Mouse (Mus musculus): ENCODE results near the gene Ugt1a7c.
"Not testable (repeated sequence)": the region's sequence is repeated elsewhere in the genome, so short reads cannot be mapped to it uniquely, and the experiment has no call there.

Ugt1a7c gene

DNA sequence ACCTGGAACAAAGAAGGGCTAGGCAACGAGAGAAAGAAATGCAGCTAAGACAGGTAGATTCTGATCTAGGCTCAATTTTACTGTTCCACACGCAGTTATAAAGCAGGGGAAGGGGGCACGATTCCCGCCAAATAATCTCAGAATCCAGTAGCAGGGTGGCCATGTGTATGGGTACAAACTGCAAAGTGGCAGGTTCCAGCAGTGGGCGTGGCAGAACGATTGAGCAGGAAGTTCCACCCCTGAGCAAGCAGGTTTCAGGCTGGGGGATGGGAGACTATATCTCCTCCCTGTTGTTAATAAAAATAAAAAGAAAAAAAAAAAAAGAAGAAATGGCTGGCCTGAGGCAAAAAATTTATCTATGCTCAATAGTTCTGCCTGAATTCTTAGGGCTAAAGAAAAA is 17.9 kb downstream of the Ugt1a7c start:
- DNase-seq (ENCODE audit: low read depth, low spot score), result not testable (repeated sequence)

GRCm38 (mm10) chr1:88120550-88120949 is 25.7 kb downstream of the Ugt1a7c start:
- DNase-seq (ENCODE audit: low read depth, low spot score), result not testable (repeated sequence)

DNA sequence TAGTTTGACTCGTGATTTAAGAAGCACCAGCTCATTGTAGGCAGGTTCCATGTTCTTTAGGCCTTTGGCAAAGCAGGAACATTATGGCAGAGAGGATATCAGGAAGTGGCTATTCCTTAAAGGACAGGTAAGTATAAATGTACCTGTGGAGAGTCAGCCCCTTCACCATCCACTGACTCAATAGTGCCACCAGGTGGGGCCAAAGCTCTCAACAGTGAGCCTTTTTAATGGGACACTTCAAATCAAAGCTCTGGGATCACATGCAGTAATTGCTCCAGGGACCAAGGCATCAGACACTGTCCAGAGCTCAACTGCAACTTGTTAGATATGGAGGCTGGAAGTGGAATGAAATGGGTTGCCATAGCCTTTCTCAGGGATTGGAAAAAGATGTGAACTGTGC is 26.7 kb downstream of the Ugt1a7c start:
- not testable (repeated sequence) for DNase-seq (ENCODE audit: low read depth, low spot score)

DNA sequence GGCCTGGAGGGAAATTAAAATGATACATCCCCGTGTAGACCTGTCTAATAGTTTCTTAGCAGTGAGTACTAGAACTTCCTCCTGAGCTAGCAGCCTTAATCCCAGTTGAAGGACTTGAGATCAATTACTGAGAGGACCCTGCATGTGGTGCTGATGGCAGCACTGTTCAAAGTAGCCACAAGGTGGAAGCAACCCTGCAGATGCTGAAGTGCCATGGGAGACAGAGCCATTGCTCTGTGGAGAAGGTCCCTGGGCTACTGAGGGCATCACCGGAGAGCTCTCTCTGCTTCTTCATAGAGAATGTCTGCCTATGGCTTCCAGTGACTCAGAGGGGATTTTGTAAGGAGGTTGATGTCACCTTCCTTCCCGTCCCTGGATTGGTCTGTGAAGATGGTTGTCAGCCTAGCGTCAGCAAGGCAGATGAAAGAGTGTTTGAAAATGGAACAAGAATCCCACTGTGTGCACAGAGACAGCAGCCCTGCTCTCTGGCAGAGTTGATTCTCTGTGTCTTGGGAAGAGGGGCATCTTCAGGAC is 31.0 kb downstream of the Ugt1a7c start:
- DNase-seq (ENCODE audit: low read depth, low spot score), result not testable (repeated sequence)

- DNase-seq (ENCODE audit: low read depth, low spot score), result not testable (repeated sequence)
Observed at GRCm38 (mm10) chr1:88129091-88129490, 34.2 kb downstream of the Ugt1a7c start.

GRCm38 (mm10) chr1:88130223-88130622 is 35.4 kb downstream of the Ugt1a7c start:
- DNase-seq (ENCODE audit: low read depth, low spot score), result not testable (repeated sequence)

DNA sequence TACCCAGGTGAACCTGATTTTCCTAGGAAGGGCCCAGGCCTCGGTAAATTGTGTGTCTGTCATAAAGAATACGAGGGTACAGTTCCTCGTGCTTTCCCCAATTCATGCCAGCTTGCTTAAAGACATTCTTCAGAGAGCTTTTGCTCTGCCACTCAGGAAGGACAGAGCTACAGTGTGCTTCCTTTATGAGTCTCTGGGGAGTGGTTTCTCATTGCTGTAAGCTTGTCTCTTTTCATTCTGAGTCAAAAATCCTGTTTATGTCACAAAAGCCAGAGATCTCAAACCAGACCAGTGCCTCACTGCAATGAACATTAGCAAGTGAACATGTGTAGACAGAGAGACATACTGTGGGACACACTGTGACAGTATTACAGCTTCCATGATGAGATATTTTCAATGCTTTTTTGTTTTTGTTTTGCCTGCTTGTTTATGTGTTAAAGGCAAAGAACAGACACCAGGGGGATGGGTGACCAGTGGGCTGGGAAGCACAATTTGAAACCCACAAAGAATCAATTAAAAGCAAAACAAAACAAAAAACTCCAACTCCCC is 39.1 kb downstream of the Ugt1a7c start:
- no peak for DNase-seq (ENCODE audit: low read depth, low spot score)

- DNase-seq (ENCODE audit: low read depth, low spot score), result not testable (repeated sequence)
Observed at GRCm38 (mm10) chr1:88134457-88135011, 39.7 kb downstream of the Ugt1a7c start, which contains the start of gene Ugt1a6a. TSS of gene Ugt1a6a (plus strand) at chr1:88134809.

- DNase-seq (ENCODE audit: low read depth, low spot score), result not testable (repeated sequence)
Observed at GRCm38 (mm10) chr1:88135229-88135904, 40.5 kb downstream of the Ugt1a7c start.

DNA sequence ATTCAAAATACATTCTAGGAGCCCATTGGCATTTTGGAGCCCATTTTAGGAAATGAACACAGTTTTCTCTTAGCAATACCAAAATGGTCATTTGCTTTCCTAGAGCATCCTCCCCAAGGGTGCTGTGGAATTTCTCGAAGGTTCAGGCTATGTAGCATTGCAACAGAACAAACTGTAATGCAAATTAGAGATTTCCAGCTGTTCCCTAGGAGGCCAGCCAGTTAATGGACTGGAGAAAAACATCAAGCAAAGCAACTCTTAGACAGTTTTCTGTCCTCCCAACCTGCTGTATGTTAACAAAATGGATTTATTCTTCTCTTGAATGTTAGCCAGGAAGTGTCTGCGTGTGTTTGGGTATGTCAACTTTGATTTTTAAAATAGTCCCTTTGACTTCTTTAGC is 41.8 kb downstream of the Ugt1a7c start:
- no peak for DNase-seq (ENCODE audit: low read depth, low spot score)

GRCm38 (mm10) chr1:88137264-88137663 is 42.4 kb downstream of the Ugt1a7c start:
- DNase-seq (ENCODE audit: low read depth, low spot score), result no peak

- no peak for DNase-seq (ENCODE audit: low read depth, low spot score)
Observed at GRCm38 (mm10) chr1:88138145-88138544, 43.3 kb downstream of the Ugt1a7c start.

- DNase-seq (ENCODE audit: low read depth, low spot score), result not testable (repeated sequence)
Observed at GRCm38 (mm10) chr1:88140492-88140891, 45.6 kb downstream of the Ugt1a7c start.

DNA sequence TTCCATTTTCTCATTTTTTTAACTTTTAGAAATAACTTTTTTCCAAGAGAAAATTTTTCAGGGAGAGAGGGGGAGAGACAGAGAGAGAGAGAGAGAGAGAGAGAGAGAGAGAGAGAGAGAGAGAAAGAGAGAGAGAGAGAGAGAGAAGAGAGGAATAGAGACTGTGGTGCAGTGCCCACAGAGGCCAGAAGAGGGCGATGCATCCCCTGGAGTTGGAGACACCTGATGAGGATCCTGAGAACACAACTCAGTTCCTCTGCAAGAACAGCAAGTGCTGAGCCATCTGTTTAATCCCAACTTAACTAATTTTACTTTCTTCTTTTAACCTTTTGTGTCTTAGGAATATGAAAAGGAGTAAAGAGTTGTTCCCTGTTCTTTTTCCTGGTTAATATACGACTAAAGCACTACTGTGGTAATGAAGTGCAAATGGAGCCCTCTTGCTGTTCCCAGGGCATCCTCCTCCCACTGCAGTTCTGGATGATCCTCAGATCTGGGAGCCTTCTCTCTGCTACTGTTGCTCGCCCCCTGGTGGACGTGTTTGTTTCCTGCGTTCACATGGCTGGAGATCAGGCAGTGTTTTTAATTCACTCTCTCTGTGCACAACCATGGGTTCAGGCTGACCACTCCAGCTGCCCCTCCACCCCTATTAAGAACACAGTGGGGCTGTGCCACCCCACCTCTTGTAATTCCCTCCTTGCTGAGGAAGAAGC is 49.3 kb downstream of the Ugt1a7c start:
- peak; percentile 26 for DNase-seq (ENCODE audit: low read depth, low spot score)

- DNase-seq (ENCODE audit: low read depth, low spot score), result not testable (repeated sequence)
Observed at GRCm38 (mm10) chr1:88145278-88145677, 50.4 kb downstream of the Ugt1a7c start.

GRCm38 (mm10) chr1:88150133-88150532 is 55.3 kb downstream of the Ugt1a7c start:
- not testable (repeated sequence) for DNase-seq (ENCODE audit: low read depth, low spot score)

GRCm38 (mm10) chr1:88158430-88158829 is 63.6 kb downstream of the Ugt1a7c start:
- no peak for DNase-seq (ENCODE audit: low read depth, low spot score)

DNA sequence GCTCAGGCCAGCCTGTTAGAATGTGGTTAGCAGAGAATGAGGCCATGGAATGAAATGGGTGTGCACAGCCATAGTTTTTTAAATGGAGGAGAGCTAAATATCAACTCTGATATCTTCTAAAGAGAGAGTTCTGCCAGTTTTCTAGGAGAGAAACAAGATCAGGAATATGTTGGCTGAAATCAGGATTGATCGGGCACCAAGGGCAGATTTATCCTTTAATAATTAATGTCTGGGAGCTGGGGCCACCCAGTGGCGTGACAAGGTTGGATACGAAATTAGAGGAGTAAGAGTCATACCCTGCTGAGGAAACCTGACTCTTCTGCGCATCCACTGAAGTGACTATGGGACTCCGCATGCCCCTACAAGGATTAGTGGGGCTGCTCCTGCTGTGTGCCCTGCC is 70.8 kb downstream of the Ugt1a7c start, which contains the start of gene Ugt1a5:
Ugt1a5 (plus strand) TSS at position 302 of the 400 bp plus-strand sequence.
- no peak for DNase-seq (ENCODE audit: low read depth, low spot score)

DNA sequence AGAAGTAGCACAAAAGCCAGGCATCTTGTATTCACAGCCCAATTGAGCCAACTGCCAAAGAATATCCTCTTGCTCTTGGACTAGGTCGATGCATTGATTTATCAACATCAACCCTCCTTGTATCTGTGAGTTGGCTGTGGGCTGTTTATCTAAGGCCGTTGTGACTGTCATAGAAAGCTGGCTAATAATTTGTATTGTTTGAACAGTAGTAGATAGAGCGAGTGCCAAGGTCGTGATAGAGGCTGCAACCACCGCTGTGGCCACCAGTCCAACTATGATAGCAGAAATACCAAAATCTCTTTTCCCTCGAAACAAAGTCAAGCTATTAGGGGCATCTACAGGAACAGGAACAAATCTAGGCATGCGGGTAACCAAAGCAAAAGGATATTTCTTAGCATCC is 77.3 kb downstream of the Ugt1a7c start:
- DNase-seq (ENCODE audit: low read depth, low spot score), result not testable (repeated sequence)

DNA sequence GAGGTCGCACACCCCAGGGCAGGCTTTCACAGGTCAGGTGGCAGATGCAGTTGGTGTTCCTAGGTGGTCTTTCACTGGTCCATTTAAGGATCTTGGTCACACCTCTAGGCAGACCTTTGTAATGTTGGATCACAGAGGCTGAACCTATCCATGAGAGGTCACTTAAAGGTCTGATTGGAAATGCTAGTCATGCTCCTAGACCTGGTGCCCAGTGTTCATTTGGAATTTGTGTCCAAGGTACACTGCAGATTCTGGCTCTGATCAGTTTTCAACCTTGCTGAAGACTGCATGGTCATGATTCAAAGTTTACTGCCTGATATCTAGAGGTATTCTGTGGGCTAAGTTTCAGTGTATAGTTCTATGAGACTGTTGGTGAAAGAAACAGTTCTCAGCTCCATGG is 84.8 kb downstream of the Ugt1a7c start:
- no peak for DNase-seq (ENCODE audit: low read depth, low spot score)

- DNase-seq (ENCODE audit: low read depth, low spot score), result no peak
Observed at GRCm38 (mm10) chr1:88186325-88186935, 91.6 kb downstream of the Ugt1a7c start.

Data from CD4-positive helper T cell, adult 2 months (primary cell).